Mouse (Mus musculus): ENCODE measurements around the gene Cst8. TPM values are rescaled to one million over a fixed set of nuclear protein-coding genes. Genes with fewer than 3 reads are reported as not detected.

Gene Cst8
- total and polyA plus RNA-seq, 3 experiments = not detected

DNA sequence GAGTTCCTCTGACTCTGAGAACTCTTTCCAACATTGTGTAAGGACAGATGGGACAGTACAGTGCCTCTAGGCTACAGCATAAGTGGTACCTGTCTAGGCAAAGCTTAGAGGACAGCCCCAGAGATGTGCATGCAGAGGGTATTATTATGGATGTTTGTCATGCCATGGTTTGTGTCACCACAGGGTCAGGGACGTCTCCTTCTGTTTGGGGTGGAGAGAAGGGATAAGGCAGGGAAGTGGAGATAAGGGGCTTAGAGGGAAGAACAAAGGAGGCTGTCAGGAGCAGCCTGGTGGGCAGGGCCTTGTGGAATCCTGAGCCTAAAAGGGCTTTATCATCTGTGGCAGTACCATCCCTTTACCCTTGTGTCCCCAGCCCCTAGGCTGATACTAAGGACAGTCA is 16.9 kb upstream of the Cst8 start, which contains the start of gene 8030411F24Rik:
Gene 8030411F24Rik, plus strand, starts transcription at position 301 of the 400 bp plus-strand sequence.
- no peaks in the 10 kb centered on the region for H3K4me1 ChIP-seq (ENCODE audit: control insufficient read depth in 1 of 2, insufficient read depth in 2 of 2, low read length in 2 of 2)
- no peak for DNase-seq (ENCODE audit: low read depth, low spot score)
- no peak within 1 kb of the TSS for H3K9ac ChIP-seq (ENCODE audit: control insufficient read depth, low read depth, low read length, poor library complexity, severe bottlenecking)
- H3K79me2 ChIP-seq (ENCODE audit: control insufficient read depth, insufficient read depth, low read length, poor library complexity) = no peaks in the 10 kb centered on the region
- no peak within 1 kb of the TSS for H3K4me3 ChIP-seq (ENCODE audit: control insufficient read depth in 1 of 2, insufficient read depth in 1 of 2, low read depth in 2 of 2, low read length in 2 of 2)
- no peaks in the 10 kb centered on the region for H3K27me3 ChIP-seq (ENCODE audit: control insufficient read depth in 1 of 2, insufficient read depth in 2 of 2, low read length in 2 of 2)
- no peak for TF ChIP-seq MAX (IDR thresholded peaks at IDR 0.05; ENCODE audit: low read length)
- no peak for TF ChIP-seq TBP (IDR thresholded peaks at IDR 0.05; ENCODE audit: low read depth, low read length)
- no peak for TF ChIP-seq ZMIZ1 (IDR thresholded peaks at IDR 0.05; ENCODE audit: low read depth, low read length)
- TF ChIP-seq POLR2AphosphoS2 (IDR thresholded peaks at IDR 0.05; ENCODE audit: low read length) = no peak
- TF ChIP-seq GABPA (IDR thresholded peaks at IDR 0.05; ENCODE audit: low read depth, low read length) = no peak
- TF ChIP-seq CHD1 (IDR thresholded peaks at IDR 0.05; ENCODE audit: low read depth, low read length) = no peak
- TF ChIP-seq TCF12 (IDR thresholded peaks at IDR 0.05; ENCODE audit: low read depth, low read length) = no peak
- no peak for TF ChIP-seq UBTF (IDR thresholded peaks at IDR 0.05; ENCODE audit: borderline replicate concordance, insufficient read depth, low read depth, low read length)
- no peak for TF ChIP-seq ZC3H11A (IDR thresholded peaks at IDR 0.05; ENCODE audit: low read depth, low read length)
- TF ChIP-seq ELF1 (IDR thresholded peaks at IDR 0.05; ENCODE audit: low read depth, low read length) = no peak
- no peak for TF ChIP-seq KAT2A (conservative IDR thresholded peaks at IDR 0.05; ENCODE audit: low read depth, low read length)
- TF ChIP-seq EP300 (IDR thresholded peaks at IDR 0.05; ENCODE audit: low read depth in 1 of 2, low read length in 2 of 2) = no peak
- no peak for TF ChIP-seq BHLHE40 (IDR thresholded peaks at IDR 0.05; ENCODE audit: borderline replicate concordance, low read depth, low read length)
- TF ChIP-seq CHD2 (IDR thresholded peaks at IDR 0.05; ENCODE audit: low read length) = no peak
- no peak for TF ChIP-seq MAZ (IDR thresholded peaks at IDR 0.05; ENCODE audit: low read depth, low read length)
- no peak for TF ChIP-seq POLR2AphosphoS5 (IDR thresholded peaks at IDR 0.05; ENCODE audit: borderline replicate concordance, low read depth, low read length)
- TF ChIP-seq HCFC1 (IDR thresholded peaks at IDR 0.05; ENCODE audit: low read depth, low read length) = no peak
- no peak for TF ChIP-seq ZKSCAN1 (IDR thresholded peaks at IDR 0.05; ENCODE audit: low read depth, low read length)
- TF ChIP-seq MEF2A (IDR thresholded peaks at IDR 0.05; ENCODE audit: extremely low read depth, insufficient replicate concordance, low read depth, low read length, poor library complexity, severe bottlenecking) = no peak
- H3K27ac ChIP-seq (ENCODE audit: control insufficient read depth, low read depth, low read length) = no peak within 1 kb of the TSS
- H3K9me3 ChIP-seq (replicated peaks; ENCODE audit: insufficient read depth, low read length) = no peaks in the 10 kb centered on the region
- H3K36me3 ChIP-seq (ENCODE audit: control insufficient read depth in 1 of 2, insufficient read depth in 2 of 2, low read length in 2 of 2) = no peaks in the 10 kb centered on the region

DNA sequence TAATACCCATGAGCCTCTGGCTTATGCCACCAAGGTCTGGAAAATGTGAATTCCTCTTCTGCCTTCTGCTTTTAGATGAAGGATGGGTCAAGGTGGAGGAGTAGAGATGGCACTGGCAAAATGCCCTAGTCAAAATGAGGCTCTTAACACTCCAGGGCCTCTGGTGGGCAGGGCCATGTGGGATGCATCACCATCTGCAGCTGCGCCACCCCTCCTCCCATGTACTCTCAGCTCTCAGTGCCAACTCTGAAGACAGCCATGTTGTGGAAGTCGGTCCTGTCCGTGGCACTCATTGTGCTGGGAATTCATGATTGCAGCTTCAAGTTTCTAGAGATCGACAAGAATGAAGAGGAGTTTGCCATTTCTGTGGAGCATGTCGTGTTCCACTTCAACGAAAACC is 9.4 kb upstream of the Cst8 start, which contains the start of gene Cst12:
Gene Cst12, plus strand, starts transcription at position 220 of the 400 bp plus-strand sequence.
- no peak for DNase-seq (ENCODE audit: low read depth, low spot score)
- Histone ChIP-seq H3K9me3 (replicated peaks; ENCODE audit: insufficient read depth, low read length) (no peaks in the 10 kb centered on the region), H3K36me3 (ENCODE audit: control insufficient read depth in 1 of 2, insufficient read depth in 2 of 2, low read length in 2 of 2) (no peaks in the 10 kb centered on the region), H3K79me2 (ENCODE audit: control insufficient read depth, insufficient read depth, low read length, poor library complexity) (no peaks in the 10 kb centered on the region), H3K4me3 (ENCODE audit: control insufficient read depth in 1 of 2, insufficient read depth in 1 of 2, low read depth in 2 of 2, low read length in 2 of 2) (no peak within 1 kb of the TSS), H3K9ac (ENCODE audit: control insufficient read depth, low read depth, low read length, poor library complexity, severe bottlenecking) (no peak within 1 kb of the TSS), H3K27me3 (ENCODE audit: control insufficient read depth in 1 of 2, insufficient read depth in 2 of 2, low read length in 2 of 2) (no peaks in the 10 kb centered on the region), H3K4me1 (ENCODE audit: control insufficient read depth in 1 of 2, insufficient read depth in 2 of 2, low read length in 2 of 2) (no peaks in the 10 kb centered on the region), H3K27ac (ENCODE audit: control insufficient read depth, low read depth, low read length) (no peak within 1 kb of the TSS)
- no peak for TF ChIP-seq ZC3H11A (IDR thresholded peaks at IDR 0.05; ENCODE audit: low read depth, low read length)
- TF ChIP-seq CHD1 (IDR thresholded peaks at IDR 0.05; ENCODE audit: low read depth, low read length) = no peak
- TF ChIP-seq TBP (IDR thresholded peaks at IDR 0.05; ENCODE audit: low read depth, low read length) = no peak
- TF ChIP-seq SMC3 (IDR thresholded peaks at IDR 0.05; ENCODE audit: low read depth, low read length) = no peak
- TF ChIP-seq MYC (IDR thresholded peaks at IDR 0.05; ENCODE audit: low read depth, low read length) = no peak
- TF ChIP-seq KAT2A (conservative IDR thresholded peaks at IDR 0.05; ENCODE audit: low read depth, low read length) = no peak
- no peak for TF ChIP-seq GABPA (IDR thresholded peaks at IDR 0.05; ENCODE audit: low read depth, low read length)
- no peak for TF ChIP-seq MEF2A (IDR thresholded peaks at IDR 0.05; ENCODE audit: extremely low read depth, insufficient replicate concordance, low read depth, low read length, poor library complexity, severe bottlenecking)
- TF ChIP-seq HCFC1 (IDR thresholded peaks at IDR 0.05; ENCODE audit: low read depth, low read length) = no peak
- TF ChIP-seq POLR2AphosphoS2 (IDR thresholded peaks at IDR 0.05; ENCODE audit: low read length) = no peak
- no peak for TF ChIP-seq CTCF (IDR thresholded peaks at IDR 0.05 in 2 of 3, conservative IDR thresholded peaks at IDR 0.05 in 1 of 3; ENCODE audit: control insufficient read depth in 1 of 3, insufficient read depth in 1 of 3, low read depth in 2 of 3, low read length in 3 of 3, poor library complexity in 1 of 3, severe bottlenecking in 1 of 3)
- no peak for TF ChIP-seq E2F4 (IDR thresholded peaks at IDR 0.05; ENCODE audit: borderline replicate concordance, low read depth, low read length)
